12 mouse cellular contexts compared by ENCODE assay signal in genomic region chr19:6854658-6855057, GRCm38 (mm10). TPM values are rescaled to one million over a fixed set of nuclear protein-coding genes. Genes with fewer than 3 reads are reported as not detected.
DNase-seq lines count a peak whose midpoint lies in the region; ATAC-seq lines count a peak whose summit lies in the region.
"Had no signal": no experiment of that assay in that cellular context is flagged by ENCODE, and none has a peak within 500 bp of the region (broad histone marks: within the 10 kb centered on the region; RNA-seq: fewer than 3 reads in every experiment).

No protein-coding gene starts in this region.

- no peak for ATAC-seq in forebrain, embryonic 12.5 days (ENCODE audit: low FRiP score)
- ATAC-seq in forebrain, embryonic 15.5 days (replicated peaks), result no peak
- no peak for ATAC-seq in hindbrain, embryonic 14.5 days (ENCODE audit: low FRiP score)
- ATAC-seq in hindbrain, embryonic 11.5 days (ENCODE audit: low FRiP score), result no peak
- no peak for ATAC-seq in midbrain, embryonic 16.5 days
- no peak for ATAC-seq in midbrain, embryonic 14.5 days (ENCODE audit: low FRiP score, low TSS enrichment)
- ATAC-seq: Patski had no signal

- H3K4me3 ChIP-seq in forebrain, embryonic 12.5 days (replicated peaks), result no peak overlapping the region
- H3K4me3 ChIP-seq in forebrain, embryonic 15.5 days, result no peak overlapping the region
- no peak overlapping the region for H3K4me3 ChIP-seq in hindbrain, embryonic 14.5 days (replicated peaks; ENCODE audit: low read length)
- H3K4me3 ChIP-seq in hindbrain, embryonic 11.5 days (ENCODE audit: low read depth, low read length), result no peak overlapping the region
- H3K4me3 ChIP-seq in midbrain, embryonic 10.5 days, result peak overlapping the region; percentile 46; the same call in 1 of the 2 replicates
- H3K4me3 ChIP-seq in midbrain, embryonic 16.5 days (ENCODE audit: low read depth, low read length), result no peak overlapping the region
- H3K4me3 ChIP-seq in midbrain, embryonic 14.5 days (replicated peaks; ENCODE audit: low read depth, low read length), result no peak overlapping the region

- no peaks in the 10 kb centered on the region for H3K9me3 ChIP-seq in forebrain, embryonic 12.5 days
- no peaks in the 10 kb centered on the region for H3K9me3 ChIP-seq in forebrain, embryonic 15.5 days
- no peaks in the 10 kb centered on the region for H3K9me3 ChIP-seq in hindbrain, embryonic 14.5 days (ENCODE audit: control insufficient read depth, low read length)
- H3K9me3 ChIP-seq in hindbrain, embryonic 11.5 days (ENCODE audit: control insufficient read depth, low read length), result no peaks in the 10 kb centered on the region
- no peaks in the 10 kb centered on the region for H3K9me3 ChIP-seq in midbrain, embryonic 10.5 days (replicated peaks)
- H3K9me3 ChIP-seq in midbrain, embryonic 16.5 days (replicated peaks; ENCODE audit: control insufficient read depth, low read length, poor library complexity, severe bottlenecking), result no peaks in the 10 kb centered on the region
- H3K9me3 ChIP-seq in midbrain, embryonic 14.5 days (ENCODE audit: control insufficient read depth, low read length), result no peaks in the 10 kb centered on the region

- H3K36me3 ChIP-seq in forebrain, embryonic 12.5 days (replicated peaks), result no peaks in the 10 kb centered on the region
- H3K36me3 ChIP-seq in forebrain, embryonic 15.5 days, result no peaks in the 10 kb centered on the region
- no peaks in the 10 kb centered on the region for H3K36me3 ChIP-seq in hindbrain, embryonic 14.5 days (replicated peaks; ENCODE audit: control insufficient read depth, insufficient read depth)
- H3K36me3 ChIP-seq in hindbrain, embryonic 11.5 days (ENCODE audit: control insufficient read depth, insufficient read depth, low read length), result no peaks in the 10 kb centered on the region
- H3K36me3 ChIP-seq in midbrain, embryonic 10.5 days, result no peaks in the 10 kb centered on the region
- no peaks in the 10 kb centered on the region for H3K36me3 ChIP-seq in midbrain, embryonic 16.5 days (ENCODE audit: control insufficient read depth, insufficient read depth, low read length)
- H3K36me3 ChIP-seq in midbrain, embryonic 14.5 days (ENCODE audit: control insufficient read depth, insufficient read depth, low read length), result no peaks in the 10 kb centered on the region

- H3K4me1 ChIP-seq in forebrain, embryonic 12.5 days, result peaks cover 21% of the 10 kb centered on the region
- H3K4me1 ChIP-seq in forebrain, embryonic 15.5 days, result peaks cover 20% of the 10 kb centered on the region
- H3K4me1 ChIP-seq in hindbrain, embryonic 14.5 days (replicated peaks; ENCODE audit: control insufficient read depth, insufficient read depth, low read length), result peaks cover 9% of the 10 kb centered on the region; the same call in 1 of the 2 replicates
- H3K4me1 ChIP-seq in hindbrain, embryonic 11.5 days (replicated peaks; ENCODE audit: control insufficient read depth, insufficient read depth, low read length), result peaks cover 10% of the 10 kb centered on the region
- peaks cover 38% of the 10 kb centered on the region for H3K4me1 ChIP-seq in midbrain, embryonic 10.5 days
- peaks cover 9% of the 10 kb centered on the region for H3K4me1 ChIP-seq in midbrain, embryonic 16.5 days (ENCODE audit: control insufficient read depth, insufficient read depth, low read length)
- H3K4me1 ChIP-seq in midbrain, embryonic 14.5 days (ENCODE audit: control insufficient read depth, insufficient read depth, low read length), result 0 out of 2 replicates have a peak, but pooled peaks cover 3% of the 10 kb centered on the region

- DNase-seq in hindbrain, embryonic 14.5 days (ENCODE audit: low spot score), result no peak
- DNase-seq in hindbrain, embryonic 11.5 days (ENCODE audit: low spot score), result no peak
- no peak for DNase-seq in midbrain, embryonic 10.5 days (ENCODE audit: low spot score)
- no peak for DNase-seq in midbrain, embryonic 14.5 days
- no peak for DNase-seq in left cerebral cortex, adult 8-10 months (ENCODE audit: low spot score in 2 of 2)
- DNase-seq: layer of hippocampus, postnatal 36 days; right cerebral cortex, adult 18-20 months; thymus, adult 2 months had no signal

- peak overlapping the region; percentile 41; the same call in 1 of the 2 replicates for H3K4me2 ChIP-seq in forebrain, embryonic 12.5 days
- H3K4me2 ChIP-seq in forebrain, embryonic 15.5 days (replicated peaks), result no peak overlapping the region
- H3K4me2 ChIP-seq in hindbrain, embryonic 14.5 days (replicated peaks), result peak overlapping the region; percentile 36; the same call in 1 of the 2 replicates
- H3K4me2 ChIP-seq in hindbrain, embryonic 11.5 days (replicated peaks; ENCODE audit: low read depth, low read length), result no peak overlapping the region
- H3K4me2 ChIP-seq in midbrain, embryonic 16.5 days (ENCODE audit: low read length), result no peak overlapping the region
- peak overlapping the region; percentile 40; the same call in 1 of the 2 replicates for H3K4me2 ChIP-seq in midbrain, embryonic 14.5 days (ENCODE audit: low read length)

- WGBS in forebrain, embryonic 12.5 days, result 90% methylated on average over 12 of the region's 12 CpGs
- WGBS in forebrain, embryonic 15.5 days, result 91% methylated on average over 12 of the region's 12 CpGs
- 89% methylated on average over 12 of the region's 12 CpGs for WGBS in hindbrain, embryonic 14.5 days
- WGBS in hindbrain, embryonic 11.5 days, result 89% methylated on average over 12 of the region's 12 CpGs
- 87% methylated on average over 12 of the region's 12 CpGs for WGBS in midbrain, embryonic 10.5 days
- 90% methylated on average over 12 of the region's 12 CpGs for WGBS in midbrain, embryonic 16.5 days
- WGBS in midbrain, embryonic 14.5 days, result 91% methylated on average over 12 of the region's 12 CpGs

- H3K27me3 ChIP-seq in forebrain, embryonic 12.5 days, result peaks cover 39% of the 10 kb centered on the region
- H3K27me3 ChIP-seq in forebrain, embryonic 15.5 days, result no peaks in the 10 kb centered on the region
- H3K27me3 ChIP-seq in hindbrain, embryonic 14.5 days (ENCODE audit: control insufficient read depth, insufficient read depth, low read length), result peaks cover 12% of the 10 kb centered on the region; the same call in 1 of the 2 replicates
- H3K27me3 ChIP-seq in hindbrain, embryonic 11.5 days (ENCODE audit: control insufficient read depth, insufficient read depth, low read length), result peaks cover 12% of the 10 kb centered on the region
- H3K27me3 ChIP-seq in midbrain, embryonic 10.5 days (ENCODE audit: low read depth, poor library complexity, severe bottlenecking), result peaks cover 70% of the 10 kb centered on the region
- H3K27me3 ChIP-seq in midbrain, embryonic 16.5 days (ENCODE audit: control insufficient read depth, insufficient read depth, low read depth, low read length), result peaks cover 5% of the 10 kb centered on the region
- no peaks in the 10 kb centered on the region for H3K27me3 ChIP-seq in midbrain, embryonic 14.5 days (ENCODE audit: control insufficient read depth, insufficient read depth, low read length)
- H3K27me3 ChIP-seq: Patski had no signal

- no peak overlapping the region for H3K27ac ChIP-seq in forebrain, embryonic 12.5 days
- H3K27ac ChIP-seq in forebrain, embryonic 15.5 days (replicated peaks), result no peak overlapping the region
- no peak overlapping the region for H3K27ac ChIP-seq in hindbrain, embryonic 14.5 days
- H3K27ac ChIP-seq in hindbrain, embryonic 11.5 days (ENCODE audit: low read depth, low read length), result no peak overlapping the region
- no peak overlapping the region for H3K27ac ChIP-seq in midbrain, embryonic 10.5 days (replicated peaks)
- no peak overlapping the region for H3K27ac ChIP-seq in midbrain, embryonic 16.5 days (ENCODE audit: low read length)
- H3K27ac ChIP-seq in midbrain, embryonic 14.5 days (replicated peaks; ENCODE audit: low read depth, low read length), result no peak overlapping the region

- no peak overlapping the region for H3K9ac ChIP-seq in forebrain, embryonic 12.5 days
- H3K9ac ChIP-seq in forebrain, embryonic 15.5 days (replicated peaks), result no peak overlapping the region
- H3K9ac ChIP-seq in hindbrain, embryonic 14.5 days, result no peak overlapping the region
- H3K9ac ChIP-seq in hindbrain, embryonic 11.5 days (ENCODE audit: low read depth, low read length), result no peak overlapping the region
- no peak overlapping the region for H3K9ac ChIP-seq in midbrain, embryonic 16.5 days (ENCODE audit: low read depth, low read length)
- H3K9ac ChIP-seq in midbrain, embryonic 14.5 days (replicated peaks; ENCODE audit: low read length), result no peak overlapping the region

RNA-seq across cellular contexts. Expression of gene Ccdc88b, which starts 3.4 kb away (rescaled TPM):
- 0.43 and 1.1 TPM in 2 replicates for polyA plus RNA-seq in forebrain, embryonic 12.5 days (2016; fragmentation: Nextera tagmentation; extraction: Ambion mirVana)
- polyA plus RNA-seq in forebrain, embryonic 15.5 days (2015; fragmentation: Nextera tagmentation; extraction: Ambion mirVana), result 0.40 and 0.71 TPM in 2 replicates
- polyA plus RNA-seq in hindbrain, embryonic 14.5 days (2014; fragmentation: Nextera tagmentation; extraction: Ambion mirVana), result 0.48 and 0.90 TPM in 2 replicates
- polyA plus RNA-seq in hindbrain, embryonic 11.5 days (2014; fragmentation: Nextera tagmentation; extraction: Ambion mirVana), result 0.42 and 0.74 TPM in 2 replicates
- polyA plus RNA-seq in midbrain, embryonic 10.5 days (2016; fragmentation: Nextera tagmentation; extraction: Ambion mirVana), result 0.33 and 0.57 TPM in 2 replicates
- polyA plus RNA-seq in midbrain, embryonic 16.5 days (2015; fragmentation: Nextera tagmentation; extraction: Ambion mirVana), result 0.27 and 0.55 TPM in 2 replicates
- 0.23 and 0.49 TPM in 2 replicates for polyA plus RNA-seq in midbrain, embryonic 14.5 days (2014; fragmentation: Nextera tagmentation; extraction: Ambion mirVana)
- total RNA-seq in left cerebral cortex, adult 8-10 months (2022), result 1 to 10 TPM; 4.6 to 6.3 (median 5.8) TPM

RNA-seq across cellular contexts. Expression of gene Rps6ka4, which starts 14.2 kb away (rescaled TPM):
- 6.2 and 8.2 TPM in 2 replicates for polyA plus RNA-seq in forebrain, embryonic 12.5 days (2016; fragmentation: Nextera tagmentation; extraction: Ambion mirVana)
- polyA plus RNA-seq in forebrain, embryonic 15.5 days (2015; fragmentation: Nextera tagmentation; extraction: Ambion mirVana), result 7.1 and 7.7 TPM in 2 replicates
- polyA plus RNA-seq in hindbrain, embryonic 14.5 days (2014; fragmentation: Nextera tagmentation; extraction: Ambion mirVana), result 10.6 and 11.1 TPM in 2 replicates
- 5.2 and 5.8 TPM in 2 replicates for polyA plus RNA-seq in hindbrain, embryonic 11.5 days (2014; fragmentation: Nextera tagmentation; extraction: Ambion mirVana)
- 5.0 and 7.9 TPM in 2 replicates for polyA plus RNA-seq in midbrain, embryonic 10.5 days (2016; fragmentation: Nextera tagmentation; extraction: Ambion mirVana)
- polyA plus RNA-seq in midbrain, embryonic 16.5 days (2015; fragmentation: Nextera tagmentation; extraction: Ambion mirVana), result 10.1 and 14.6 TPM in 2 replicates
- 6.0 and 6.8 TPM in 2 replicates for polyA plus RNA-seq in midbrain, embryonic 14.5 days (2014; fragmentation: Nextera tagmentation; extraction: Ambion mirVana)
- total RNA-seq in left cerebral cortex, adult 8-10 months (2022), result 10 to 100 TPM; 41.9 to 59.0 (median 49.0) TPM

RNA-seq across cellular contexts. Expression of gene Trmt112, which starts 54.8 kb away (rescaled TPM):
- 137 and 138 TPM in 2 replicates for polyA plus RNA-seq in forebrain, embryonic 12.5 days (2016; fragmentation: Nextera tagmentation; extraction: Ambion mirVana)
- polyA plus RNA-seq in forebrain, embryonic 15.5 days (2015; fragmentation: Nextera tagmentation; extraction: Ambion mirVana), result 116 and 125 TPM in 2 replicates
- polyA plus RNA-seq in hindbrain, embryonic 14.5 days (2014; fragmentation: Nextera tagmentation; extraction: Ambion mirVana), result 107 and 118 TPM in 2 replicates
- 142 and 147 TPM in 2 replicates for polyA plus RNA-seq in hindbrain, embryonic 11.5 days (2014; fragmentation: Nextera tagmentation; extraction: Ambion mirVana)
- polyA plus RNA-seq in midbrain, embryonic 10.5 days (2016; fragmentation: Nextera tagmentation; extraction: Ambion mirVana), result 150 and 156 TPM in 2 replicates
- polyA plus RNA-seq in midbrain, embryonic 16.5 days (2015; fragmentation: Nextera tagmentation; extraction: Ambion mirVana), result 95.3 and 107 TPM in 2 replicates
- polyA plus RNA-seq in midbrain, embryonic 14.5 days (2014; fragmentation: Nextera tagmentation; extraction: Ambion mirVana), result 115 and 140 TPM in 2 replicates
- total RNA-seq in left cerebral cortex, adult 8-10 months (2022), result 10 to 100 TPM; 35.0 to 55.2 (median 44.9) TPM

RNA-seq across cellular contexts. Expression of gene Prdx5, which starts 55.2 kb away (rescaled TPM):
- 148 and 160 TPM in 2 replicates for polyA plus RNA-seq in forebrain, embryonic 12.5 days (2016; fragmentation: Nextera tagmentation; extraction: Ambion mirVana)
- 231 and 241 TPM in 2 replicates for polyA plus RNA-seq in forebrain, embryonic 15.5 days (2015; fragmentation: Nextera tagmentation; extraction: Ambion mirVana)
- 291 and 300 TPM in 2 replicates for polyA plus RNA-seq in hindbrain, embryonic 14.5 days (2014; fragmentation: Nextera tagmentation; extraction: Ambion mirVana)
- polyA plus RNA-seq in hindbrain, embryonic 11.5 days (2014; fragmentation: Nextera tagmentation; extraction: Ambion mirVana), result 126 and 138 TPM in 2 replicates
- 169 and 180 TPM in 2 replicates for polyA plus RNA-seq in midbrain, embryonic 10.5 days (2016; fragmentation: Nextera tagmentation; extraction: Ambion mirVana)
- polyA plus RNA-seq in midbrain, embryonic 16.5 days (2015; fragmentation: Nextera tagmentation; extraction: Ambion mirVana), result 353 and 382 TPM in 2 replicates
- polyA plus RNA-seq in midbrain, embryonic 14.5 days (2014; fragmentation: Nextera tagmentation; extraction: Ambion mirVana), result 215 and 328 TPM in 2 replicates
- 100 to 1,000 TPM; 294 to 374 (median 338) TPM for total RNA-seq in left cerebral cortex, adult 8-10 months (2022)

Comparison
In these comparisons a context has a peak if more than half of its experiments do, and no peak if none do; other contexts are left out.
1. H3K4me2 ChIP-seq: peak in forebrain, embryonic 12.5 days (single experiment), hindbrain, embryonic 14.5 days (single experiment) and midbrain, embryonic 14.5 days (single experiment); none in forebrain, embryonic 15.5 days (single experiment), hindbrain, embryonic 11.5 days (single experiment) and midbrain, embryonic 16.5 days (single experiment).